Mouse (Mus musculus): Measurements from ENCODE around the gene Tubd1.

DNA sequence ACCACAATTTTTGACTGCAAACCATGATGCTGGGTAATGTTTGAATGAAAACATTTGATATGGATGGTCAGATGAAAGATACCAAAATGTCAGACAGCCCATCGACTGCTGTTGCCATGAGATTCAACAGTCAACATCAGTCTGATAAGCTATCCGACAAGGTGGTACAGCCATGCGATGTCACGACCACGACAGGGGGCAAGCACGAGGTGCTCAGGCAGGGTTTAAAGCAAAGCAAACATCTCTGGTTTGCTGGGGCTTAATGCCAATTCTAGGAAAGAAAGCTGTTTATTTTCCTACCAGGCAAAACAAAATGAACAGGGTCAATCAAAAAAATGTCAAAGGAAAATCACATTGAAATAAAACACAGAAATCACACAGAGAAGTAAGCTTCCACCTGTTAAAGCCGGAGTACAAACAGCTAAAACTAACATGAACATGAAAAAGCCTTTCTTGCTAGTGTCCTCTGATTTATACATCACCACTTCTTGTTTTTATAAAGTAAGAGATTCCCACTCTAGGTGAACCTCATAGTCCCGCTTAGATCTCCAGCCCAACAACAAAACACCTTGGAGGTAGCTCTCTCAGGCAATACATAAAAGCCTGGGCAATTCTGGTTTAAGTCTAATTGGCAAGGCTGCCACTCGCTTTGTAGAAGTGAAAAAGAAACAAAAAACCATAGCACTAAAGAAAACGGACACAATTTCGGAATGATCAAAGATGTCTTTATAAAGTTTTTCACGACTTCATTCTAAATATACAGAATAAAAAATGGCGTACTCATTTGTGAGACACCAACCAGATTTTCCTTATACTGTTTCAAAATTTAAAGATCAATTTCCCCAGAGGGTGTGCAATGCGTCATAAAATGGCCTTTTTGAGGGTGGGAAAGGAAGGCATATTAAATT is 39.5 kb downstream of the Tubd1 start:
- TF ChIP-seq CTCF (IDR thresholded peaks at IDR 0.05; ENCODE audit: control insufficient read depth, insufficient read depth, insufficient replicate concordance, low read depth, low read length): no peak
- TF ChIP-seq POLR2A (IDR thresholded peaks at IDR 0.05; ENCODE audit: control insufficient read depth, low read depth, low read length): no peak
